Mouse (Mus musculus) heart, embryonic 10.5 days (tissue): ENCODE results near the gene Ptpra. TPM values are rescaled to one million over a fixed set of nuclear protein-coding genes. Genes with fewer than 3 reads are reported as not detected.
"Not testable (repeated sequence)": the region's sequence is repeated elsewhere in the genome, so short reads cannot be mapped to it uniquely, and the experiment has no call there.

Experiments used
- DNase-seq: peaks from one replicate; pipeline ENCODE4 v3.0.0-alpha.2; 2017; ENCODE audit warnings: low spot score
- H3K27ac ChIP-seq: fragments of 300-500 bp; sonication (generic); 2 replicates; pipeline ENCODE4 v1.5.1; 2016; ENCODE audit warnings: mild to moderate bottlenecking
- H3K27me3 ChIP-seq: fragments of 300-500 bp; sonication (generic); 2 replicates; pipeline ENCODE4 v1.6.1; 2016; ENCODE audit warnings: mild to moderate bottlenecking; ENCODE audit not compliant: poor library complexity, insufficient read depth, severe bottlenecking
- H3K36me3 ChIP-seq: fragments of 300-500 bp; sonication (generic); 2 replicates; pipeline ENCODE4 v1.6.1; 2016; ENCODE audit warnings: mild to moderate bottlenecking, moderate library complexity
- H3K4me1 ChIP-seq: fragments of 300-500 bp; sonication (generic); 2 replicates; pipeline ENCODE4 v1.6.1; 2016; ENCODE audit warnings: mild to moderate bottlenecking
- H3K4me3 ChIP-seq: fragments of 300-500 bp; sonication (generic); 2 replicates; pipeline ENCODE4 v1.5.1; 2016; ENCODE audit warnings: mild to moderate bottlenecking, moderate library complexity
- H3K9me3 ChIP-seq: fragments of 300-500 bp; sonication (generic); 2 replicates; pipeline ENCODE4 v1.6.1; 2016; ENCODE audit warnings: mild to moderate bottlenecking, moderate library complexity
- WGBS: fragments of 180-500 bp; shearing (Covaris S2); methylation state at CpG from one replicate; pipeline ENCODE4 v1.1.7; 2016; 5-methylcytosine and 5-hydroxymethylcytosine counted together
- polyA plus RNA-seq: library from polyadenylated mRNA; unstranded; fragments of >200 nt; fragmentation: Nextera tagmentation; extraction: Ambion mirVana; gene quantifications from 2 replicates; pipeline ENCODE4 v1.2.1, GENCODE M21; 2016

Gene Ptpra
- polyA plus RNA-seq, 1 experiment from 2014 or later: 85.5 TPM

- H3K36me3 ChIP-seq: peaks cover 40% of the 10 kb centered on the region
- 90% methylated on average over 8 of the region's 8 CpGs for WGBS
- H3K4me3 ChIP-seq: no peak overlapping the region
- H3K27ac ChIP-seq: no peak overlapping the region
- H3K9me3 ChIP-seq: no peaks in the 10 kb centered on the region
- H3K27me3 ChIP-seq: no peaks in the 10 kb centered on the region
- DNase-seq: no peak
- no peaks in the 10 kb centered on the region for H3K4me1 ChIP-seq
Measured at GRCm38 (mm10) chr2:130513907-130514306, 63.8 kb downstream of the Ptpra start.

GRCm38 (mm10) chr2:130515791-130516190, 65.7 kb downstream of the Ptpra start:
- Histone ChIP-seq H3K4me1 (no peaks in the 10 kb centered on the region), H3K27ac (no peak overlapping the region), H3K36me3 (peaks cover 44% of the 10 kb centered on the region), H3K27me3 (no peaks in the 10 kb centered on the region), H3K9me3 (no peaks in the 10 kb centered on the region), H3K4me3 (no peak overlapping the region)
- WGBS: 77% methylated on average over 5 of the region's 5 CpGs
- no peak for DNase-seq

DNA sequence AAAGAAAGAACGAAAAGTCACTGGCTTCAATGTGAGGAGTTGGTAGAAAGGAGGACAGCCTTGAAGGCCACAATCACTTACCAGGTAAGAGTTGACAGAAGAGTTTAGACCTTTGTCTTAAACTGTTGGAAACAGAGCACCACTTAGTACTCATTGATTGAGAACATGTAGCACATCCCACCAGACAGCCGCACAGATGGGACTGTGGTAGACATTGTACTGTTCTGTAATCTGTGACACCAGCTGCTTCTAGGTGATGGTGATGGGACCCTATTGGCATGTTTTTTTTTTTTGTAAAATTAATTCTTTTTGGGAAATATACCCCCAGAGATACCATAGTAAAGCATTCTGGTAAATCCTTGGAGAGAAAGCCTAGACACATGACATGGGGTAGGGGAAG, 71.8 kb downstream of the Ptpra start:
- no peak for DNase-seq
- H3K4me1 ChIP-seq: no peaks in the 10 kb centered on the region
- H3K27ac ChIP-seq: no peak overlapping the region
- H3K4me3 ChIP-seq: no peak overlapping the region
- peaks cover 71% of the 10 kb centered on the region for H3K36me3 ChIP-seq
- no peaks in the 10 kb centered on the region for H3K27me3 ChIP-seq
- no peaks in the 10 kb centered on the region for H3K9me3 ChIP-seq
- WGBS: 93% methylated on average over 2 of the region's 2 CpGs

- H3K27me3 ChIP-seq, H3K9me3 ChIP-seq, H3K4me3 ChIP-seq, DNase-seq, H3K27ac ChIP-seq, H3K4me1 ChIP-seq: not testable (repeated sequence)
- 94% methylated on average over 3 of the region's 4 CpGs for WGBS
- peaks cover 58% of the 10 kb centered on the region for H3K36me3 ChIP-seq
Measured at GRCm38 (mm10) chr2:130525480-130525879, 75.4 kb downstream of the Ptpra start.

DNA sequence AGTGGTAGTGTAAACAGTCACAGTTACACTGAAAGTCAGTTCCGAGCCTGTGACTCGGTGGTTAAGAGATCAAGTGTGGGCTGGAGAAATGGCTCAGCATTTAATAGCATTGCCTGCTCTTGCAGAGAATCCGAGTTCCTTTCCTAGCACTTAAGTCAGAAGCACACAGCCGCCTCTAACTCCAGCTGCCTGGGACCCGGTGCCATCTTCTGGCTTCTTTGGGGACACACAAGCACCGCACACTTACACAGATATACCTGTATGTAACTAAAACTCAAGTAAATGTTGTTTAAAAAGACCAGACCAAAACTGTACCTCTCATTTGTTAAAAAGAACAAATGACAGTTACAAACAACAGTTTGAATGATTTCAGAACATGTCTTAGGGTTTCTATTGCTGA, 78.4 kb downstream of the Ptpra start:
- 83% methylated on average over 6 of the region's 6 CpGs for WGBS
- no peak overlapping the region for H3K27ac ChIP-seq
- no peak overlapping the region for H3K4me3 ChIP-seq
- no peaks in the 10 kb centered on the region; the same call in 1 of the 2 replicates for H3K4me1 ChIP-seq
- DNase-seq: no peak
- H3K27me3 ChIP-seq: no peaks in the 10 kb centered on the region
- peaks cover 42% of the 10 kb centered on the region for H3K36me3 ChIP-seq
- no peaks in the 10 kb centered on the region for H3K9me3 ChIP-seq

DNA sequence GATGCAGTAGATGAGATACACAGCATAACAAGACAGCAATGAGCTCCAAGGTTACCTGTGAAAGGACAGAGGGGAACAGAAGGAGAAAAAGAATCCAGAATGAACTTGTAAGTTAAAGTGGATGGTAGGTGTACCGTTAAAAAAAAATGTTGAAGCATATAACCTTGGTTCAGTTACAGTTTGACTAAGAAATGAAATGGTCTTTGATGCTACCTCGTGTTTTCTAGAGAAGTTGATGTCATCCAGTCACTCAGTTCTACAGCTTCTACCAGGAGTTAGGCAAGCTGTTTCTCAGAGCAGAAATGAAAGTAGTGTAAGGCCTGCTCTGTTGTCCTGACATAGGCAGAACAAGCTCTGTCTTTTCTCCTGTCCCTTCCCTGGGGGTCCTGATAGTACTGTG, 79.2 kb downstream of the Ptpra start:
- no peaks in the 10 kb centered on the region for H3K9me3 ChIP-seq
- no peak overlapping the region for H3K27ac ChIP-seq
- DNase-seq: no peak
- peaks cover 45% of the 10 kb centered on the region for H3K36me3 ChIP-seq
- H3K27me3 ChIP-seq: no peaks in the 10 kb centered on the region
- no peak overlapping the region for H3K4me3 ChIP-seq
- peaks cover 6% of the 10 kb centered on the region for H3K4me1 ChIP-seq
- WGBS: 80% methylated on average over 2 of the region's 2 CpGs

DNA sequence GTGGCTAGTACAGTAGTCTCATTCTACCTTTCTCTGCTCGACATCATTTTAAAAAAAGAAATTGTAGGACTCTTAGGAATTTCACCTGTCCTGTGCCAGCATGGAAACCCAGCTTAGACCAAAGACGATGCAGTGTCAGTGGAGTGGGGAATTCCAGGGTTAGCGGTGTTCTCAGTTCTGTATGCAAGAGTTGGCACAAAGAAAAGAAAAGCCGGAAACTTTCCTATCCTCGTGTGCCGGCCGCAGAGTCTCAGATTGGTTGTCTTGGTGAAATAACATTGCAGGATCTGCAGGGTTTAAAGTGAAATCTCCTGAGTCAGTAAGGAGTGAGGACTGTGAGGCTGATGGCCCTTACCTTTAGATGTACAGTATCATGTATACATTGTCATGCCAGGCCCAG, 79.8 kb downstream of the Ptpra start:
- Histone ChIP-seq H3K9me3 (no peaks in the 10 kb centered on the region), H3K36me3 (peaks cover 45% of the 10 kb centered on the region), H3K27me3 (no peaks in the 10 kb centered on the region), H3K4me3 (no peak overlapping the region), H3K27ac (no peak overlapping the region), H3K4me1 (peaks cover 6% of the 10 kb centered on the region)
- DNase-seq: no peak
- 90% methylated on average over 7 of the region's 7 CpGs for WGBS

DNA sequence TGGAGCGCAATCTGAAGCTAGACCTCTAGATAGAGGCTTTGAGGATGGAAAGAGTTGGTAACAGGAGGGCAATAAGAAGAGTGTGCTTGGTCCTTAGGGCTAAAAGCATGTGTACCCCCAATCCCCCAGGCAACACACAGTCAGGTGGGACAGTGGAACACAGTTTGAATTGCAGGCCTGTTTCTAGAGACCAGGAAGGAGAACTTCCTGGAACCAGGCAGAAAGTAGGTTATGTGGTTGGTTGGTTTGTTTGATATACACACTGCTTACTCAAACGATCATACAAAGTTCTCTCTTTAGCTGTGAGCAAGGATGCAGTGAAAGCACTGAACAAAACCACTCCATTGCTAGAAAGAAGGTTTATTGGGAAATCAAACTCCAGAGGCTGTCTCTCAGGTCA, 82.1 kb downstream of the Ptpra start:
- Histone ChIP-seq H3K36me3 (peaks cover 55% of the 10 kb centered on the region), H3K4me1 (peaks cover 6% of the 10 kb centered on the region), H3K4me3 (no peak overlapping the region), H3K27me3 (no peaks in the 10 kb centered on the region), H3K9me3 (no peaks in the 10 kb centered on the region), H3K27ac (no peak overlapping the region)
- 73% methylated on average over 2 of the region's 2 CpGs for WGBS
- no peak for DNase-seq

- Histone ChIP-seq H3K9me3 (no peaks in the 10 kb centered on the region), H3K27ac (no peak overlapping the region), H3K36me3 (peaks cover 70% of the 10 kb centered on the region), H3K4me1 (peaks cover 6% of the 10 kb centered on the region), H3K4me3 (no peak overlapping the region), H3K27me3 (no peaks in the 10 kb centered on the region)
- 89% methylated on average over 6 of the region's 6 CpGs for WGBS
- no peak for DNase-seq
Measured at GRCm38 (mm10) chr2:130535017-130535416, 84.9 kb downstream of the Ptpra start.

GRCm38 (mm10) chr2:130536890-130537289, 86.8 kb downstream of the Ptpra start:
- Histone ChIP-seq H3K4me3 (no peak overlapping the region), H3K27me3 (no peaks in the 10 kb centered on the region), H3K9me3 (no peaks in the 10 kb centered on the region), H3K36me3 (peaks cover 88% of the 10 kb centered on the region), H3K4me1 (peaks cover 6% of the 10 kb centered on the region), H3K27ac (no peak overlapping the region)
- WGBS: 75% methylated on average over 3 of the region's 3 CpGs
- no peak for DNase-seq

- H3K9me3 ChIP-seq: no peaks in the 10 kb centered on the region
- no peak overlapping the region for H3K4me3 ChIP-seq
- H3K36me3 ChIP-seq: peaks cover 91% of the 10 kb centered on the region
- DNase-seq: no peak
- peaks cover under 1% of the 10 kb centered on the region; the same call in 1 of the 2 replicates for H3K4me1 ChIP-seq
- no peak overlapping the region for H3K27ac ChIP-seq
- H3K27me3 ChIP-seq: no peaks in the 10 kb centered on the region
- WGBS: 83% methylated on average over 8 of the region's 8 CpGs
Measured at GRCm38 (mm10) chr2:130538876-130539546, 88.9 kb downstream of the Ptpra start.

DNA sequence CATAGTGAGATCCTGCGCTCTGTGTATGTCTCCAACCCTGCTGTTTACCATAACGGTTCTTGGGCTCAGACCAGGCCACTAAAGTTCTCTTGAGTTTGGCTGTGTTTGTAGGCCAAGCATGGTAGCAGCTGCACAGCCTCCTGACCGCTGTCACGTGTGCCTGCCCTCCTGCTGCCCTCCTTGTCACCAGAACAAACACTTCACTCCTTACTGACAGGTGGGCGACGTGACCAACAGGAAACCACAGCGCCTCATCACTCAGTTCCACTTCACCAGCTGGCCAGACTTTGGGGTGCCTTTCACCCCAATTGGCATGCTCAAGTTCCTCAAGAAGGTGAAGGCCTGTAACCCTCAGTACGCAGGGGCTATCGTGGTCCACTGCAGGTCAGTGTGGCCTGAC, 90.2 kb downstream of the Ptpra start:
- Histone ChIP-seq H3K4me1 (no peaks in the 10 kb centered on the region), H3K36me3 (peaks cover 92% of the 10 kb centered on the region), H3K27ac (no peak overlapping the region), H3K9me3 (no peaks in the 10 kb centered on the region), H3K4me3 (no peak overlapping the region), H3K27me3 (no peaks in the 10 kb centered on the region)
- 90% methylated on average over 9 of the region's 9 CpGs for WGBS
- no peak for DNase-seq

DNA sequence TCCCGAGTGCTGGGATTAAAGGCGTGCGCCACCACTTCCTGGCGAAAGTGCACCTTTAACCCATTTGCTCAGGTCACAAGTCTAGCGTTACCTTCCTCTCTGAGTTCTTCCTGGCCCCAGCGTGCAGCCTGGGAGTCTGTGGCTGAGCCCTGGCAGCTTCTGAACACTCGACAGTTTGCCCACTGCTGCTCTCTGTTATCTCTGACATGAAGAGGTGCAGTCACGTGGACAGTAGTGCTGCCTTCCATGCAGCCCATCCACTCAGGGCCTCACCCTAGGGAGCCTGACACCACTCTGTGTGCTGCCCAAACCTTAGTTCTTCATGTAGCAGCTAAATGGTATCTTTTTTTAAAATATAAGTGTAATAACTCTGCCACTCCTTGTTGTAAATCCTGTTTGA, 96.9 kb downstream of the Ptpra start:
- Histone ChIP-seq H3K36me3 (peaks cover 97% of the 10 kb centered on the region), H3K4me1 (0 out of 2 replicates have a peak, but pooled peaks cover 7% of the 10 kb centered on the region), H3K9me3 (no peaks in the 10 kb centered on the region), H3K27me3 (no peaks in the 10 kb centered on the region), H3K4me3 (no peak overlapping the region), H3K27ac (no peak overlapping the region)
- WGBS: 69% methylated on average over 8 of the region's 8 CpGs
- DNase-seq: no peak

DNA sequence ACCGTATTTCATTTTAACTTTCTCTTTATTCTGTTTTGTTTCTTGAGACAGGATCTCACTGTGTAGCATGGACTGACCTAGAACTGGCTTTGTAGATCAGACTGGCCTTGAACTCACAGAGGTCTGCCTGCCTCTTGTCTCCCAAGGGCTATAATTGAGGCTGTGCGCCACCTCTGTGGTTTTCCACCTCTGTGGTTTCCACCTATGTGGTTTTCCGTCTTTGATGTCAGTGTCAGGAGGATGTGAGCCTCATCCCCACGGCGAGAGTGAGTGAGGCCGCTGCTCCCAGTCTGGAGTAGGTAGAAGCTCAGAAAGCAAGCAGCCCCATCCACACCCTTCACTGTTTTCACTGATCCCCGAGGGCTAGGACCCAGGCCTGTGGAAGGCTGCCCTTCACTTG, 104.8 kb downstream of the Ptpra start:
- no peaks in the 10 kb centered on the region for H3K9me3 ChIP-seq
- H3K36me3 ChIP-seq: peaks cover 79% of the 10 kb centered on the region
- no peaks in the 10 kb centered on the region for H3K27me3 ChIP-seq
- no peak for DNase-seq
- H3K27ac ChIP-seq: no peak overlapping the region
- no peaks in the 10 kb centered on the region for H3K4me1 ChIP-seq
- no peak overlapping the region for H3K4me3 ChIP-seq
- WGBS: 90% methylated on average over 7 of the region's 7 CpGs
